ENCODE assay signal across 8 mouse cellular contexts in genomic region chr15:62566106-62566511, GRCm38 (mm10).
A peak's percentile ranks its signal among the peaks of the same experiment; 100 is the strongest.
DNase-seq lines count a peak whose midpoint lies in the region; ATAC-seq and TF ChIP-seq lines count a peak whose summit lies in the region.

No protein-coding gene starts in this region.

- H3K4me1 ChIP-seq in kidney, adult 2 months (ENCODE audit: control insufficient read depth, insufficient read depth, low read length) = 0 out of 2 replicates have a peak, but pooled peaks cover 4% of the 10 kb centered on the region
- no peaks in the 10 kb centered on the region for H3K4me1 ChIP-seq in midbrain, embryonic 11.5 days (ENCODE audit: control insufficient read depth, insufficient read depth, low read length)

- WGBS in kidney, adult 2 months = 16% methylated on average over 7 of the region's 7 CpGs
- 13% methylated on average over 7 of the region's 7 CpGs for WGBS in midbrain, embryonic 11.5 days

- H3K4me3 ChIP-seq in kidney, adult 2 months (ENCODE audit: insufficient read depth, low read depth, low read length) = no peak overlapping the region
- H3K4me3 ChIP-seq in midbrain, embryonic 11.5 days (ENCODE audit: low read depth, low read length) = no peak overlapping the region

- H3K4me2 ChIP-seq in midbrain, embryonic 11.5 days = no peak overlapping the region

- H3K9me3 ChIP-seq in midbrain, embryonic 11.5 days (ENCODE audit: control insufficient read depth, low read length) = no peaks in the 10 kb centered on the region

- no peaks in the 10 kb centered on the region for H3K36me3 ChIP-seq in kidney, adult 2 months (ENCODE audit: control insufficient read depth, insufficient read depth, low read length)
- H3K36me3 ChIP-seq in midbrain, embryonic 11.5 days (ENCODE audit: control insufficient read depth, insufficient read depth, low read length) = no peaks in the 10 kb centered on the region

- no peak overlapping the region for H3K27ac ChIP-seq in kidney, adult 2 months (ENCODE audit: insufficient read depth, low read depth, low read length)
- H3K27ac ChIP-seq in midbrain, embryonic 11.5 days (ENCODE audit: low read depth, low read length) = no peak overlapping the region

- TF ChIP-seq CTCF in brain, embryonic 14.5 days (IDR thresholded peaks at IDR 0.05; ENCODE audit: borderline replicate concordance, extremely low read depth, insufficient read depth, insufficient read length) = no peak
- TF ChIP-seq CTCF in kidney, adult 2 months (conservative IDR thresholded peaks at IDR 0.05; ENCODE audit: insufficient read depth, insufficient read length, low read depth, low read length) = no peak

- H3K27me3 ChIP-seq in kidney, adult 2 months (replicated peaks; ENCODE audit: control insufficient read depth, insufficient read depth, low read length) = no peaks in the 10 kb centered on the region; the same call in 1 of the 2 replicates
- H3K27me3 ChIP-seq in midbrain, embryonic 11.5 days (ENCODE audit: control insufficient read depth, insufficient read depth, low read length) = no peaks in the 10 kb centered on the region

- no peak overlapping the region for H3K9ac ChIP-seq in midbrain, embryonic 11.5 days (ENCODE audit: low read length)

- ATAC-seq in midbrain, embryonic 11.5 days (ENCODE audit: low FRiP score) = no peak

- TF ChIP-seq POLR2A in brain, embryonic 14.5 days (IDR thresholded peaks at IDR 0.05; ENCODE audit: borderline replicate concordance, extremely low read depth, insufficient read depth, insufficient read length, poor library complexity, severe bottlenecking) = no peak
- TF ChIP-seq POLR2A in kidney, adult 2 months (IDR thresholded peaks at IDR 0.05; ENCODE audit: low read depth, low read length) = no peak

- peak; percentile 17 to 65 for DNase-seq in left cerebral cortex, postnatal 10 days (ENCODE audit: extremely low spot score in 1 of 2, low spot score in 2 of 2)
- DNase-seq in left cerebral cortex, adult 18-20 months (ENCODE audit: low spot score in 2 of 2) = no peak
- peak; percentile 96 for DNase-seq in brain, embryonic 14.5 days (ENCODE audit: low read depth)
- DNase-seq in heart, adult 18-20 months = peak; percentile 45 to 52
- DNase-seq in kidney, adult 2 months = peak; percentile 73
- peak; percentile 87 for DNase-seq in midbrain, embryonic 11.5 days (ENCODE audit: low spot score, missing footprints)
- no peak for DNase-seq in thymus, postnatal 36 days
- no peak for DNase-seq in left cerebral cortex, adult 11 months (ENCODE audit: low spot score)

- intact Hi-C loops in left cerebral cortex, postnatal 10 days (cut with DNase I) = no loop called here

Comparison
In these comparisons a context has a peak if more than half of its experiments do, and no peak if none do; other contexts are left out.
1. DNase-seq: peak in left cerebral cortex, postnatal 10 days (2 of 2), brain, embryonic 14.5 days (single experiment), heart, adult 18-20 months (2 of 2), kidney, adult 2 months (single experiment) and midbrain, embryonic 11.5 days (single experiment); none in left cerebral cortex, adult 18-20 months (0 of 2), thymus, postnatal 36 days (0 of 2) and left cerebral cortex, adult 11 months (single experiment).